Comparison of ENCODE assay signal across 14 mouse cellular contexts in the genomic region with DNA sequence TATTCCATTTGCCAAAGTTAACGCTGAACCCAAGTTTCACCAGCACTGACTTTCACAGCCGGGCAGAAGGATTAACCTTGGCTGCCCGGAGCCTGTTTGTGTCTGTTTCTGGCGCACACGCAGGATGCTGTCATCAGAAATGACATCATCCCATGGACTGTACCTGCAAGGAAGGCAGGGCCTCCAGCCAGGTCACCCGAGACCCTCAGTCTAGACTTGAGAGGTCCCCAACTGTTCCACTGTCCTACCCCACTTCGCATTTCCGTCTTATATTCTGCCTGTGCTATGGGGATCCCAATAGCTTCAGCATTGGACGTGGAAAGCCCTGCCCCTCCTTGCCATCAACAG. TPM values are rescaled to one million over a fixed set of nuclear protein-coding genes. Genes with fewer than 3 reads are reported as not detected.
DNase-seq lines count a peak whose midpoint lies in the region; ATAC-seq and TF ChIP-seq lines count a peak whose summit lies in the region.
"Had no signal": no experiment of that assay in that cellular context is flagged by ENCODE, and none has a peak within 500 bp of the region (broad histone marks: within the 10 kb centered on the region; RNA-seq: fewer than 3 reads in every experiment).

No protein-coding gene starts in this region.

- 38% methylated on average over 9 of the region's 9 CpGs for WGBS in heart, adult 2 months
- 77% methylated on average over 9 of the region's 9 CpGs for WGBS in midbrain, embryonic 15.5 days
- 86% methylated on average over 9 of the region's 9 CpGs for WGBS in midbrain, embryonic 10.5 days
- 63% methylated on average over 9 of the region's 9 CpGs for WGBS in intestine, embryonic 14.5 days
- WGBS in stomach, embryonic 16.5 days = 52% methylated on average over 9 of the region's 9 CpGs
- 41% methylated on average over 9 of the region's 9 CpGs for WGBS in cerebellum, adult 2 months

- ATAC-seq in midbrain, embryonic 15.5 days (replicated peaks) = 0 out of 2 replicates have a peak, but pooled peaks have one; percentile 34
- peak; percentile 58; the same call in 1 of the 2 replicates for ATAC-seq in intestine, embryonic 14.5 days (replicated peaks; ENCODE audit: low FRiP score, low TSS enrichment, low read depth)
- no peak; the same call in 1 of the 2 replicates for ATAC-seq in stomach, embryonic 16.5 days (ENCODE audit: insufficient read depth, low FRiP score)
- ATAC-seq: CD4-positive, CD25-positive, alpha-beta regulatory T cell, adult 4 months had no signal

- no peaks in the 10 kb centered on the region; the same call in 1 of the 2 replicates for H3K27me3 ChIP-seq in heart, adult 2 months (ENCODE audit: control insufficient read depth, insufficient read depth, low read length)
- no peaks in the 10 kb centered on the region for H3K27me3 ChIP-seq in midbrain, embryonic 15.5 days (replicated peaks)
- H3K27me3 ChIP-seq in midbrain, embryonic 10.5 days (ENCODE audit: low read depth, poor library complexity, severe bottlenecking) = peaks cover 4% of the 10 kb centered on the region; the same call in 1 of the 2 replicates
- no peaks in the 10 kb centered on the region for H3K27me3 ChIP-seq in intestine, embryonic 14.5 days (replicated peaks; ENCODE audit: control insufficient read depth, insufficient read depth, low read length)
- no peaks in the 10 kb centered on the region; the same call in 1 of the 2 replicates for H3K27me3 ChIP-seq in stomach, embryonic 16.5 days (ENCODE audit: control insufficient read depth, insufficient read depth, low read length)
- no peaks in the 10 kb centered on the region for H3K27me3 ChIP-seq in cerebellum, adult 2 months (ENCODE audit: control insufficient read depth, insufficient read depth, low read length)

- no peaks in the 10 kb centered on the region for H3K9me3 ChIP-seq in midbrain, embryonic 15.5 days
- no peaks in the 10 kb centered on the region for H3K9me3 ChIP-seq in midbrain, embryonic 10.5 days (replicated peaks)
- no peaks in the 10 kb centered on the region for H3K9me3 ChIP-seq in intestine, embryonic 14.5 days (ENCODE audit: control insufficient read depth, low read length)
- no peaks in the 10 kb centered on the region for H3K9me3 ChIP-seq in stomach, embryonic 16.5 days (replicated peaks; ENCODE audit: control insufficient read depth, low read length)

- no peaks in the 10 kb centered on the region for H3K36me3 ChIP-seq in heart, adult 2 months (ENCODE audit: control insufficient read depth, insufficient read depth, low read length)
- no peaks in the 10 kb centered on the region for H3K36me3 ChIP-seq in midbrain, embryonic 15.5 days (replicated peaks)
- no peaks in the 10 kb centered on the region for H3K36me3 ChIP-seq in midbrain, embryonic 10.5 days
- no peaks in the 10 kb centered on the region for H3K36me3 ChIP-seq in intestine, embryonic 14.5 days (ENCODE audit: control insufficient read depth, insufficient read depth, low read length)
- no peaks in the 10 kb centered on the region for H3K36me3 ChIP-seq in stomach, embryonic 16.5 days (ENCODE audit: control insufficient read depth, insufficient read depth, low read length)

- peak overlapping the region; percentile 33 for H3K9ac ChIP-seq in heart, adult 2 months (ENCODE audit: low read depth, low read length)
- no peak overlapping the region for H3K9ac ChIP-seq in midbrain, embryonic 15.5 days
- H3K9ac ChIP-seq in intestine, embryonic 14.5 days (ENCODE audit: low read length) = no peak overlapping the region
- peak overlapping the region; percentile 56; the same call in 1 of the 2 replicates for H3K9ac ChIP-seq in stomach, embryonic 16.5 days (ENCODE audit: low read length)

- peak overlapping the region; percentile 29 for H3K27ac ChIP-seq in heart, adult 2 months
- no peak overlapping the region for H3K27ac ChIP-seq in midbrain, embryonic 15.5 days
- H3K27ac ChIP-seq in midbrain, embryonic 10.5 days (replicated peaks) = no peak overlapping the region
- peak overlapping the region; percentile 74; the same call in 1 of the 2 replicates for H3K27ac ChIP-seq in intestine, embryonic 14.5 days (ENCODE audit: low read depth)
- H3K27ac ChIP-seq in stomach, embryonic 16.5 days (ENCODE audit: low read length) = peak overlapping the region; percentile 83
- no peak overlapping the region for H3K27ac ChIP-seq in cerebellum, adult 2 months (ENCODE audit: insufficient read depth, low read length)

- TF ChIP-seq POLR2A in heart, adult 2 months (IDR thresholded peaks at IDR 0.05; ENCODE audit: insufficient read depth, low read depth, low read length) = no peak
- TF ChIP-seq POLR2A in cerebellum, adult 2 months (IDR thresholded peaks at IDR 0.05; ENCODE audit: borderline replicate concordance, insufficient read depth, low read length) = no peak

- no peak for DNase-seq in heart, adult 2 months
- no peak for DNase-seq in heart, adult 9 months (ENCODE audit: low spot score in 2 of 2)
- no peak for DNase-seq in midbrain, embryonic 10.5 days (ENCODE audit: low spot score)
- no peak for DNase-seq in intestine, embryonic 14.5 days (ENCODE audit: low spot score)
- no peak for DNase-seq in retina, postnatal 1 day
- DNase-seq in cerebellum, adult 2 months = no peak
- DNase-seq: gastrocnemius, postnatal 36 days; right cerebral cortex, postnatal 25 days; thymus, postnatal 14 days had no signal

- H3K79me2 ChIP-seq in heart, adult 2 months (replicated peaks; ENCODE audit: control insufficient read depth, insufficient read depth, low read length) = no peaks in the 10 kb centered on the region

- TF ChIP-seq CTCF in heart, adult 2 months (IDR thresholded peaks at IDR 0.05) = no peak
- no peak for TF ChIP-seq CTCF in cerebellum, adult 2 months (IDR thresholded peaks at IDR 0.05; ENCODE audit: borderline replicate concordance, insufficient read depth, low read depth, low read length)

- H3K4me3 ChIP-seq in heart, adult 2 months = peak overlapping the region; percentile 38
- no peak overlapping the region for H3K4me3 ChIP-seq in midbrain, embryonic 15.5 days
- no peak overlapping the region for H3K4me3 ChIP-seq in midbrain, embryonic 10.5 days
- H3K4me3 ChIP-seq in intestine, embryonic 14.5 days (ENCODE audit: low read depth, low read length) = 0 out of 2 replicates have a peak overlapping the region, but pooled peaks have one; percentile 15
- H3K4me3 ChIP-seq in stomach, embryonic 16.5 days (replicated peaks; ENCODE audit: low read length) = peak overlapping the region; percentile 25
- no peak overlapping the region for H3K4me3 ChIP-seq in cerebellum, adult 2 months (replicated peaks; ENCODE audit: insufficient read depth, low read depth, low read length)

- no peak overlapping the region for H3K4me2 ChIP-seq in midbrain, embryonic 15.5 days
- H3K4me2 ChIP-seq in intestine, embryonic 14.5 days (ENCODE audit: low read length) = peak overlapping the region; percentile 42
- H3K4me2 ChIP-seq in stomach, embryonic 16.5 days (ENCODE audit: low read depth, low read length) = peak overlapping the region; percentile 51

- intact Hi-C loops in heart, adult 2 months (cut with DNase I) = no loop called here

- H3K4me1 ChIP-seq in heart, adult 2 months (ENCODE audit: control insufficient read depth, insufficient read depth, low read length) = peaks cover 10% of the 10 kb centered on the region
- H3K4me1 ChIP-seq in midbrain, embryonic 15.5 days = peaks cover 7% of the 10 kb centered on the region; the same call in 1 of the 2 replicates
- H3K4me1 ChIP-seq in midbrain, embryonic 10.5 days = peaks cover 14% of the 10 kb centered on the region
- H3K4me1 ChIP-seq in intestine, embryonic 14.5 days (replicated peaks; ENCODE audit: control insufficient read depth, insufficient read depth, low read length) = peaks cover 14% of the 10 kb centered on the region
- peaks cover 11% of the 10 kb centered on the region for H3K4me1 ChIP-seq in stomach, embryonic 16.5 days (ENCODE audit: control insufficient read depth, insufficient read depth, low read length)
- H3K4me1 ChIP-seq in cerebellum, adult 2 months (ENCODE audit: control insufficient read depth, insufficient read depth, low read length) = peaks cover 16% of the 10 kb centered on the region

- TF ChIP-seq EP300 in heart, adult 2 months (IDR thresholded peaks at IDR 0.05; ENCODE audit: insufficient read depth, low read depth, low read length) = no peak

RNA-seq across cellular contexts. Expression of gene Il16, which starts 0.5 kb away (rescaled TPM):
- 1 to 10 TPM; 5.6 to 7.6 TPM for total RNA-seq in heart, adult 2 months (2021)
- 6.1 and 8.0 TPM in 2 replicates for polyA plus RNA-seq in heart, adult 2 months (2012; rRNA removed)
- 0.93 and 1.3 TPM in 2 replicates for polyA plus RNA-seq in midbrain, embryonic 15.5 days (2015; fragmentation: Nextera tagmentation; extraction: Ambion mirVana)
- polyA plus RNA-seq in midbrain, embryonic 10.5 days (2016; fragmentation: Nextera tagmentation; extraction: Ambion mirVana) = 0.72 and 0.91 TPM in 2 replicates
- polyA plus RNA-seq in intestine, embryonic 14.5 days (2014; fragmentation: Nextera tagmentation; extraction: Ambion mirVana) = 3.4 and 3.7 TPM in 2 replicates
- 5.9 and 6.8 TPM in 2 replicates for polyA plus RNA-seq in stomach, embryonic 16.5 days (2015; fragmentation: Nextera tagmentation; extraction: Ambion mirVana)
- polyA plus RNA-seq in cerebellum, adult 2 months (2012; rRNA removed) = 84.9 and 108 TPM in 2 replicates

RNA-seq across cellular contexts. Expression of gene Cfap161, which starts 49.6 kb away (rescaled TPM):
- total RNA-seq in heart, adult 2 months (2021) = not detected
- 0.35 and 0.50 TPM in 2 replicates for polyA plus RNA-seq in heart, adult 2 months (2012; rRNA removed)
- 1.5 and 2.2 TPM in 2 replicates for polyA plus RNA-seq in midbrain, embryonic 15.5 days (2015; fragmentation: Nextera tagmentation; extraction: Ambion mirVana)
- polyA plus RNA-seq in midbrain, embryonic 10.5 days (2016; fragmentation: Nextera tagmentation; extraction: Ambion mirVana) = 0.09 TPM in 1 of 2 replicates, not detected in the other
- polyA plus RNA-seq in intestine, embryonic 14.5 days (2014; fragmentation: Nextera tagmentation; extraction: Ambion mirVana) = 0.17 and 0.45 TPM in 2 replicates
- 0.44 TPM in 1 of 2 replicates, not detected in the other for polyA plus RNA-seq in stomach, embryonic 16.5 days (2015; fragmentation: Nextera tagmentation; extraction: Ambion mirVana)
- polyA plus RNA-seq in cerebellum, adult 2 months (2012; rRNA removed) = 1.7 and 2.4 TPM in 2 replicates
- total RNA-seq: gastrocnemius, postnatal 36 days had no signal
- polyA plus RNA-seq: CD4-positive, CD25-positive, alpha-beta regulatory T cell, adult 4 months; liver, embryonic 16.5 days; neural tube, embryonic 11.5 days had no signal

Comparison
In these comparisons a context has a peak if more than half of its experiments do, and no peak if none do; other contexts are left out.
1. H3K27ac ChIP-seq: peak in heart, adult 2 months (single experiment), intestine, embryonic 14.5 days (single experiment) and stomach, embryonic 16.5 days (single experiment); none in midbrain, embryonic 15.5 days (single experiment), midbrain, embryonic 10.5 days (single experiment) and cerebellum, adult 2 months (single experiment).
2. H3K4me3 ChIP-seq: peak in heart, adult 2 months (single experiment), intestine, embryonic 14.5 days (single experiment) and stomach, embryonic 16.5 days (single experiment); none in midbrain, embryonic 15.5 days (single experiment), midbrain, embryonic 10.5 days (single experiment) and cerebellum, adult 2 months (single experiment).
3. H3K9ac ChIP-seq: peak in heart, adult 2 months (single experiment) and stomach, embryonic 16.5 days (single experiment); none in midbrain, embryonic 15.5 days (single experiment) and intestine, embryonic 14.5 days (single experiment).